Mouse (Mus musculus) skeletal muscle tissue, adult 2 months (tissue): ENCODE measurements around the gene Zfp61.

Experiments
- DNase-seq: peaks from one replicate; pipeline ENCODE4 v3.0.0-alpha.2; 2012; ENCODE audit warnings: low read depth, low spot score

Gene Zfp61

GRCm38 (mm10) chr7:24300771-24301282, at the start of gene Zfp61:
Zfp61 (minus strand) TSS chr7:24301232.
- DNase-seq: peak; percentile 36

- DNase-seq: no peak
Observed at GRCm38 (mm10) chr7:24348896-24349295, 47.9 kb upstream of the Zfp61 start, which contains the start of gene Lypd5. Lypd5 (plus strand) TSS chr7:24349196.

GRCm38 (mm10) chr7:24346444-24346843, 45.4 kb upstream of the Zfp61 start:
- no peak for DNase-seq

- DNase-seq: no peak
Observed at GRCm38 (mm10) chr7:24343701-24344272, 42.8 kb upstream of the Zfp61 start.

GRCm38 (mm10) chr7:24338241-24338640, 37.2 kb upstream of the Zfp61 start:
- no peak for DNase-seq

GRCm38 (mm10) chr7:24335699-24336309, 34.8 kb upstream of the Zfp61 start:
- DNase-seq: peak; percentile 20

- no peak for DNase-seq
Observed at GRCm38 (mm10) chr7:24333304-24333986, 32.4 kb upstream of the Zfp61 start, which contains the start of gene Tescl. Tescl (minus strand) TSS chr7:24333936.

- no peak for DNase-seq
Observed at GRCm38 (mm10) chr7:24327281-24327975, 26.4 kb upstream of the Zfp61 start.

- DNase-seq: no peak
Observed at GRCm38 (mm10) chr7:24326273-24327135, 25.5 kb upstream of the Zfp61 start.

- DNase-seq: no peak
Observed at GRCm38 (mm10) chr7:24325675-24326128, 24.7 kb upstream of the Zfp61 start.

GRCm38 (mm10) chr7:24325197-24325596, 24.2 kb upstream of the Zfp61 start:
- no peak for DNase-seq

GRCm38 (mm10) chr7:24322593-24322992, 21.6 kb upstream of the Zfp61 start:
- DNase-seq: no peak

GRCm38 (mm10) chr7:24318942-24319341, 17.9 kb upstream of the Zfp61 start:
- no peak for DNase-seq

- peak; percentile 90 for DNase-seq
Observed at GRCm38 (mm10) chr7:24316567-24317092, 15.6 kb upstream of the Zfp61 start, which contains the start of gene Zfp94. Zfp94 (minus strand) TSS chr7:24316666.

- no peak for DNase-seq
Observed at GRCm38 (mm10) chr7:24315726-24316566, 14.9 kb upstream of the Zfp61 start.

- DNase-seq: no peak
Observed at GRCm38 (mm10) chr7:24299823-24300481, 1.1 kb downstream of the Zfp61 start.

GRCm38 (mm10) chr7:24298973-24299708, 1.9 kb downstream of the Zfp61 start:
- DNase-seq: peak; percentile 53

- DNase-seq: no peak
Observed at GRCm38 (mm10) chr7:24298635-24298972, 2.4 kb downstream of the Zfp61 start.
